Mouse (Mus musculus) MEL (cell line): Measurements from ENCODE around the gene Opcml.

ENCODE experiments used
- CHD2 ChIP-seq: IDR thresholded peaks from 2 replicates; pipeline ENCODE4 v1.6.1; 2011; ENCODE audit warnings: low read length, improper control_type of control experiment
- CTCF ChIP-seq, 3 experiments: IDR thresholded peaks in 2 of 3; conservative IDR thresholded peaks in 1 of 3; 2 replicates each; pipeline ENCODE4 v1.5.1; 2011 to 2012; ENCODE audit warnings: low read length in 3 of 3, low read depth in 2 of 3, mild to moderate bottlenecking in 2 of 3, improper control_type of control experiment in 1 of 3, inconsistent platforms in 1 of 3, mixed read lengths in 1 of 3, moderate library complexity in 1 of 3; ENCODE audit not compliant: control insufficient read depth in 1 of 3, insufficient read depth in 1 of 3, poor library complexity in 1 of 3, severe bottlenecking in 1 of 3
- ETS1 ChIP-seq: IDR thresholded peaks from 2 replicates; pipeline ENCODE4 v1.6.1; 2012; ENCODE audit warnings: low read depth, mild to moderate bottlenecking, inconsistent platforms, low read length, improper control_type of control experiment, moderate library complexity
- HCFC1 ChIP-seq: IDR thresholded peaks from 2 replicates; pipeline ENCODE4 v1.6.1; 2012; ENCODE audit warnings: low read depth, mild to moderate bottlenecking, inconsistent platforms, low read length, improper control_type of control experiment, moderate library complexity
- NRF1 ChIP-seq: IDR thresholded peaks from 2 replicates; pipeline ENCODE4 v1.6.1; 2014; ENCODE audit warnings: low read depth, mild to moderate bottlenecking, inconsistent platforms, low read length, improper control_type of control experiment, moderate library complexity; ENCODE audit not compliant: poor library complexity, insufficient read depth, severe bottlenecking
- POLR2A ChIP-seq, 2 experiments: IDR thresholded peaks; 2 replicates each; pipeline ENCODE4 v1.6.1; 2011 to 2012; ENCODE audit warnings: low read length in 2 of 2, mild to moderate bottlenecking in 2 of 2, control low read depth in 1 of 2, improper control_type of control experiment in 1 of 2, low read depth in 1 of 2, moderate library complexity in 1 of 2; ENCODE audit not compliant: control insufficient read depth in 1 of 2, insufficient read depth in 1 of 2, poor library complexity in 1 of 2
- POLR2AphosphoS2 ChIP-seq: IDR thresholded peaks from 2 replicates; pipeline ENCODE4 v1.6.1; 2011; ENCODE audit warnings: low read length, improper control_type of control experiment
- RAD21 ChIP-seq: IDR thresholded peaks from 2 replicates; pipeline ENCODE4 v1.6.1; 2011; ENCODE audit warnings: mild to moderate bottlenecking, low read depth, low read length, improper control_type of control experiment
- RCOR1 ChIP-seq: IDR thresholded peaks from 2 replicates; pipeline ENCODE4 v1.6.1; 2012; ENCODE audit warnings: low read depth, mild to moderate bottlenecking, inconsistent platforms, low read length, improper control_type of control experiment
- SIN3A ChIP-seq: IDR thresholded peaks from 2 replicates; pipeline ENCODE4 v1.6.1; 2012; ENCODE audit warnings: low read length, improper control_type of control experiment, inconsistent platforms
- USF1 ChIP-seq: IDR thresholded peaks from 2 replicates; pipeline ENCODE4 v1.6.1; 2014; ENCODE audit warnings: low read depth, mild to moderate bottlenecking, inconsistent platforms, low read length, improper control_type of control experiment, moderate library complexity
- ZC3H11A ChIP-seq: IDR thresholded peaks from 2 replicates; pipeline ENCODE4 v1.6.1; 2012; ENCODE audit warnings: low read depth, mild to moderate bottlenecking, inconsistent platforms, low read length, improper control_type of control experiment

DNA sequence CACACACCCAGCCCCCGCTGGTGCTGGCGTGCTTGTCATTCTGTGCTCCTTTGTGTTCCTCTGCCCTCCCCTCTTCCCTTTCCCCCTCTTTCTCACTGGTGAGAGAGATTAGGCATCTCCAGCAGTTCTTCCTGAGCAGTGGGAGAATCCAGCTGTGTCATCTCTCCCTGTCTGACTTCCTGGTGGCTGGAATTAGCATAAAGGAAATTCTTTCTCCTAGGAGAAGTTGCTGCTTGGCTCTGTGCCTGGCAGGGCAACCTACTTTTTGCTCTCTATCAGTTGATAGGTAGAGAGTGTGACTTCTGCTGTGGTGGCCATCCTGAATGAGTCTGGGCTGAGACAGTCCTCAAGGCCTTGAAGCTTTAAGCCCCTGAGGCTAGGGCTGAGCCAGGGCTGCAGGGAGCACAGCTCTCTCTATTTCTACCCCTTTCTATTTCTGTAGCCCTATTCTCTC, 293.7 kb downstream of the Opcml start:
- TF ChIP-seq HCFC1 (no peak), ETS1 (no peak), USF1 (no peak), POLR2A (IDR thresholded peaks at IDR 0.05; ENCODE audit: control insufficient read depth in 1 of 2, insufficient read depth in 1 of 2, low read depth in 1 of 2, low read length in 2 of 2, poor library complexity in 1 of 2) (no peak), RCOR1 (no peak), ZC3H11A (no peak), CHD2 (no peak), CTCF (IDR thresholded peaks at IDR 0.05 in 2 of 3, conservative IDR thresholded peaks at IDR 0.05 in 1 of 3; ENCODE audit: control insufficient read depth in 1 of 3, insufficient read depth in 1 of 3, low read depth in 2 of 3, low read length in 3 of 3, poor library complexity in 1 of 3, severe bottlenecking in 1 of 3) (no peak), POLR2AphosphoS2 (no peak), SIN3A (no peak), NRF1 (no peak), RAD21 (no peak)
